Mouse (Mus musculus) cerebral cortex, adult 2 months (tissue): ENCODE results near the gene Aaas.

Experiments
- WGBS: fragments of 180-500 bp; shearing (Covaris S2); methylation state at CpG from one replicate; pipeline ENCODE4 v1.1.7; 2018; 5-methylcytosine and 5-hydroxymethylcytosine counted together

Gene Aaas

DNA sequence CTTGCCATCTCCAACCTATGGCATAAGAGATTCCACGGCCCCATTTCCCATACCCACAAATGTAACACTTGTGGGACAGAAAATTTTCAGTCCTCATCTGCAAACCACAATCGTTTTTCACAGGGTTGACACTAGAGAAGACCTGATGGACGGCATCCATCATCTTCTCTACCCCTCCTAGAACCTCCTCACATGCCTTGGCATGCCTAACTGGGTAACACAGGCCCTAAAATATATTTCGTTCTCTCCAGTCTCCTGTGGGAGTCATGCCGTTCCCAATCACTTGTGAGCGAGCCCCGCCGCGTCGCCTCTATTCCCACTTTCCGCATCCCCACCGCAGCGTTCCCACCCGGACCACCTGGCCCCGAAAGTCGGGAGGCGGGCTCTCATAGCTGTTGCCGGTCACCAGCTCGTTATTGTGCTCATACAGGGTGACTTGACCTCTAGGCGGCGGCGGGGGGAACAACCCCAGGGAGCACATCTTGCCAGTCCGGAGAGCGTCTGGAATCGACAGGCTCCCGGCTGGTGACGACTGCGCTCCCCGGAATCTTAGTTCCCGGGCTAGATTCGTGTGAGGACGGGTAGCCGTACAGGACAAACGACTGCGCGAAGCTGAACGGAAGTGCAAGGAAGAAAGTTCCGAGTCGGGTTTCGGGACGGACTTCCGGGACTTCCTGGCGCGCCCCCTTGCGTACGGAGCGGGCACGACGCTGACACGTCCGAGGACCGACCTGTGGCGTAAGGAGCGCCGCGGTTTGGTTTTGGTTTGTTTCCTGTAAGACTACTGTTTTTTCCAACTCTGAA lies at the start of gene Aaas:
Gene Aaas, minus strand, starts transcription at position 634 of the 804 bp plus-strand sequence.
- WGBS, result under 1% methylated on average over 56 of the region's 56 CpGs

DNA sequence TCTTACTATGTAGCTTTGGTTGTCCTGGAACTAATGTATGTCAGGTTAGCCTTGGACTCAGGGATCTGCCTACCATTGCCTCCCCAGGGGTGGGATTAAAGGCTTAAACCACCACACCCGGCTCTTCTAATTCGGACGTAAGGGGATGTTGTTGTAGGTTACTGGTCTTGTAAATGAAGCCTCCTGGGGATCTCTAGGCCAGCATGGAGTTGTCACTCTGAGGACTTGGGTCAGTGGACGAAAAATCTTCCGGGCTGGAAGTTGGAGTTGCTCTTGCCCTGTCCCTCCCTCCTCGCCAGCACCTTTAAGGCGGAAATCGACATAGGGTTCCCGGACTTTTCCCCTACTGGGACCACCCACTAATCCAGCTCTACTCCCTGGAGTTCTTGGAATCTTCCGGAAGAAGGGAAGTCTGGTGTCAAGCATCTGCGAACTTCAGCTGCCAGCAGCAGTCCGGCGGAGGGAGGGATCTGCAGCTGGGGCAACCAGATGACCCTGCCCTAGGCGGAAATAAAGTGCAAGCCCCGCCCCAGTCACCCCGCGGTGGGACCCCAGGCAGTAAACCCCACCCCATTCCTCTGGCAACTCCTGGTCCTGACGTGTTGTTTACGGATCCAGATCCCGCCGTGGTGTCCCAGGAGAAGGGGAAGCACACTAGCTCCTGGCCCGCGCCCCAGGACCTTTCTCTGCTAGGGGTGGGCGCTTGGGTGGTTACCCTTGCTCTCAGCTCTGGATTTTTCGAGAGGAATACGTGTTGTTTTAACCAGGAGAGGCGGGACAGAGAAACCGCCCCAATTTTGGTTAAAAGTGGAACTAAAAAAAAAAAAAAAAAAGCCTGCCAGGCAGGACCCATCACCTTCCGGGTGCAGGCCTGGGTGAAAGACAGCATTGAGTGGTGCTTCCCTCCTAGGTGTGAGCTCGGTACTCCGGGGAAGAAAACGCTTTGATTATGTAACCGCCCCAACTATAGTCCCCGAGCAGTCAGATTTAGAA lies 49.0 kb upstream of the Aaas start:
- 7% methylated on average over 34 of the region's 34 CpGs for WGBS

DNA sequence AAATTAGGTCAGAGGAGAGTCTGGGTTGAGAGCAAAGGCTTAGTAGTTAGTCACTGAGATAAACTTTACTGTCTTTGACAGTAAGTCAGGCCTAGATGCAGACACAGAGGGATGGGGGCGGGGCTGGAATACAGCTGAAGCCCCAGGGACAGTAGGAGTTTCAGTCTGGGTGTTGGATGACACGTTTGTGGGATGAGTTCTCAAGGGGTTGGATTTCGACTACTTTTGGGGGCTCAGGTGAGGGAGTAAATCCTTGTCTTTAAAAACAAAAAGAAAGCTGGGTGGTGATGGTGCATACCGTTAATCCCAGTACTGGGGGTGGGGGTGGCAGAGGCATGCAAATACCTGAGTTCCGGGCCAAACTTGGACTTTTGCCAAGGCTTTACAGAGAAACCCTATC lies 48.1 kb upstream of the Aaas start:
- WGBS, result 53% methylated on average over 5 of the region's 5 CpGs

DNA sequence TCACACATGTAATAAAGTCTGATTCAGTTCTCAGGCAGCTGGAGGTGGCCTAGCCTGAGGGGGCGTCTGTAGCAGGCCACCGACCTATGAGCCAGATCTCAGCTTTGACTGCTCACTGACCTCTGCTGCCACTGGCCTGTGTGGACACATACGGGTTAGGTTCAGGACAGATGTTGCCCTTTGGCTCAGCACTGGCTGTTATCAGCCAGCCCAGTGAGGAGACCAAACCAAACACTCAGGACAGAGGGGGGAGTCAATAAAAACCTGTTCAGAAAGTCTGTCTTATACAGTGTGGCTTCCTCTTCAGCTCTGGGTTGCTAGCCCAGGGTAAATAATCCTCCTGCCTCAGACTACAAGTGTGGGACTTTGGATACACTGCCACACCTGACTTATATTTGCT lies 44.5 kb upstream of the Aaas start:
- 60% methylated on average over 3 of the region's 3 CpGs for WGBS

DNA sequence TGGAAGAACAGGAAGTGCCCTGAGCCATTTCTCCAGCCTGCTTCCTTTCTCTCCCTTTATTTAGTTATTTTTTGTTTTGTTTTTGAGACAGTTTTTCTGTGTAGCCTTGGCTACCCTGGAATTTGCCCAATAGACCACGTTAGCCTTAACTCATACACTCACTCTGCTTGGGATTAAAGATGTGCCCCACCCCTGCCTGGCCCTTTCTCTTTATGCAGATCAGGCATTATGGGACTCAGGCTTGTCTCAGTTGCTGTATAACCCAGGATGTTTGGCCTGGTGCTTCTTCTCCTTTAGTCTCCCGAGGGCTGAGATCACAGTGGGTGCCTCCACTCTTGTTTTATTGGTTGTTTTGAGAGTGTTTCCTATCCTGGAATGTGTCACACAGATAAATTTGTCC lies 41.9 kb upstream of the Aaas start:
- 69% methylated on average over 2 of the region's 2 CpGs for WGBS

DNA sequence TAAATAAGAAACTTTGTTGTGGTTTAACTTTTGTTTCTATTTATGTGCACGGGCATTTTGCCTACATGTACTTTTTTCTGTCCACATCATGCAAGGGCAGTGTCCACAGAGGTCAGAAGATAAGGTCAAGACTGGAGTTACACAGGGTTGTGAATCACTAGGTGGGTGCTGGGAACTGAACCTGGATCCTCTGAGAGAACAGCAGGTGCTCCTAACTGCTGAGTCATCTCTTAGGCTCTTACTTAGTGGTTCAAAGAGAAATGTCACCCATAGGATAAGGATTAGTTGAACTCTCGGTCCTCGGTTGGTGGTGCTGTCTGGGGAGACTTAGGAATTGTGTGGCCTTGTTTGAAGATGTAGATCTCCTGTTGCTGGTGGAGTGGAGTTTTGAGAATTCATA lies 38.4 kb upstream of the Aaas start:
- 74% methylated on average over 3 of the region's 3 CpGs for WGBS

DNA sequence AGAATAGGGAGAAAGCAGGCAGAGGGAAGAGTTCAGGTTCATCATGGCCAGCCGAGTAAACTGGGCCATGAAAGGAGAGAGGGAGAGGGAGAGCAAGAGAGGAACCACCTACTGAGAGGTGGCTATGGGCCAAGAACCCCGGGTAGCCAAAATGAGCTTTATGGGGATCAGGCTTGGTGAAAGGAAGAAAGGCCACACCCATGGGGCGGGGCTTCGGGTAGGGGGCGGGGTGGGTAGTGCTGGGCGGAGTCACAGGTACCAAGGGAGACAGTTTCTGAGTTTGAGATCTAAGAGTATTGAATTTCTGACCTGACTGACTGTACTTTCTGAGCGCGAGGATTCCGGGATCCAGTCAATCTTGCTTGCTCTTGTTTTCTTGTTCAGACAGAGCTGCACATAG lies 36.1 kb upstream of the Aaas start:
- 51% methylated on average over 9 of the region's 9 CpGs for WGBS

DNA sequence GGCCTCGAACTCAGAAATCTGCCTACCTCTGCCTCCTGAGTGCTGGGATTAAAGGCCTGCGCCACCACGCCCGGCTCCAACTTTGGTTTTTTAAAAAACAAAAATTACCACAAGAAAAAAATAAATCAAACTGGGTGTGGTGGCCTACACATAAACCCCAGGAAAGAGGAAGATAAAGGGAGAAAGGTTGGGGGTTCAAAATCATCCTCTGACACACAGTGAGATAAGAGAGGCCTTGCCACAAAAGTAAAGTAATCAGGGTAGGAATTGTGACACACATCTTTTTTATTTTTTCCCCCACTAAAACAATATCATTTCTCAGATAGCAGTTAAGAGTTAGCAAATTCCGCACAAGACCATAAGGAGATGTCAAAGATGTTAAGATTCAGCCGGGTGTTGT lies 33.1 kb upstream of the Aaas start:
- WGBS, result 97% methylated on average over 6 of the region's 6 CpGs

DNA sequence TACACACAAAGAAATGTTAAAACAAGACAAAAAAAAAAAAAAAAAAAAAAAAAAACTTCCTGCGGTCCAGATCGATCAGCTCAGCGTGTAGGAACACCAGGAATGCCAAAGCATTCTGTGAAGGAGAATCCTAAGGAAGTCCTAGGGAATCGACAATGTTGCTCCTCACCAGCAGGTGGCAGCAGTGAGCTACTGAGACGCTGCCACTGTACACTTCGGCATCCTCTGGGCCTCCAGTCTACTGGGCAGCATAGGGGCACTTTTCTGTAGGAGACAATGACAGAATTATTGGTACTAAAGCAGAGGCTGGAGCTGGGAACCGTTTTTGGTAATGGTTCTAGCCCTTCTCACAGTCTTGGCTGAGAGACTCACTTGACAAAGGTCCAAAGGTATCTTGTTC lies 31.0 kb upstream of the Aaas start:
- WGBS, result 0% methylated on average over 7 of the region's 7 CpGs

DNA sequence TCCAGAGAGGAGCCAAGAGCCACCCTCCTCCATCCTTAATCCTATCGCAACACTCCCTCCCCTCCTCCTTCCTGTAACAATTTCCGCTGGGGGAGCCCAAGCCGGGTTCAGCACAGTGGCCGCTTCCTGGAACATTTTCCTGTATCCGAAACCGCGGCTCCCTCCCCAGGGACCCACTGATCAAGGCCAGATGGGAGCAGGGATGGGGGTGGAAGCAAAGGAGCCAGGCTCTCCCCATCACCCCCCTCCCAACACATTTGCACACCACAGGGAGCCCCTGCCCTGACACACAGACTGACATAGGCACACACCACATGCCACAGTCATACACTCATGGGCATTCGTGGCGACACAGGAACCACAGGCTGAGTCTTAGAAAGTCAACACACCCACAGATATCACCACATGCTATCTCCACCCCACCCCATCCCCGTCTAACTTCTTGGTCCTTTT lies 27.3 kb upstream of the Aaas start:
- 26% methylated on average over 10 of the region's 10 CpGs for WGBS

DNA sequence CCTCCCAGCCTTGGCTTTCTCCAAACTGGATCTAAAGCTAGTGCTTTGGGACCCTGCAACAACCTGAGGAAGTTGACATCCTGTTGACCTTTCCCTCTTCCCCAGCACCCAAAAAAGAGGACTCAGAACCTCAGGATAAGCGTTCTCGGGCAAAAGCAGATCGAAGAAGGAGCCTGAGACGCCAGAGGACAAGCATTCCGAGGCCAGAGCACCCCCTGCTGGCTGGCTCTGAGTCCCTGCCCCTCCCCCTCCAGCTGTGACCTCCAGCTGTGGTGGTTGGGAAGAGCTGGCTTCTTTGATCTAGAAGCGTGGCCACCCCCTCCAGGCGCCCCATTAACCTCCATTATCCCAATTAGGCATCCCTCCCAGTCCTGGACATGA lies 26.6 kb upstream of the Aaas start:
- 0% methylated on average over 7 of the region's 7 CpGs for WGBS

DNA sequence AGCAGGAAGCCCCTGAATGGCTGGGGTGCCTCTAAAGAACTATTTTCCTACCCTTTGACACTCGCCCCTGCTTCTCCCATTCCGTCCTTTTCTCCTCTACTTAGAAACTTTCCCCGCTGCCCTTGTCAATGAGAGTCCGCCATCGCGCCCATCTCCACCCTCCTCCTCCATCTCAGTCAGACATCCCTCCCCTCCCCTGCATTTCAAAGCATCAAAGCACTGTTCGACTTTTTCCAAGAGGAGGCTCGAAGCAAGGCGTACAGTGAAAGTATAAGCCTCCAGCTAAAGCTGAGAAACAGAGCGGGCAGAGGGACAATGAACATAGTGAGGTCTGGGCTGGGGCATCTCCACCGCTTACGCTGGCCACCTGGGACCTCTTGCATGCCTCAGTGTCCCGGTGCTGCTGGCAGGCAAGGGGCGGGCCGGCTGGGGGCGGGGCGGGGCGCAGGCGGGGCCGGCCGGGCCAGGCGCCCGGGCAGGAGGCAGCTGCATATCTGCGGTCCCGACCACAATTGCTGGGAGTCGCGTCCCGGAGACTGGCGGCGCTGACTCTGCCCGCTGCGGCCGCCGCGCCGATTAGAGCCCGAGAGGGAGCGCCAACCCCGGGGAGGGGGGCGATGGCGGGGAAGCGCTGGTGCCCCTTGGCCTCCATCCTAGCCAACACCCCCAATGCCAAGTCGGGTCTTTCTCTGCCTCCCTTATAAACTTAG lies 26.0 kb upstream of the Aaas start:
- WGBS, result 1% methylated on average over 41 of the region's 43 CpGs

DNA sequence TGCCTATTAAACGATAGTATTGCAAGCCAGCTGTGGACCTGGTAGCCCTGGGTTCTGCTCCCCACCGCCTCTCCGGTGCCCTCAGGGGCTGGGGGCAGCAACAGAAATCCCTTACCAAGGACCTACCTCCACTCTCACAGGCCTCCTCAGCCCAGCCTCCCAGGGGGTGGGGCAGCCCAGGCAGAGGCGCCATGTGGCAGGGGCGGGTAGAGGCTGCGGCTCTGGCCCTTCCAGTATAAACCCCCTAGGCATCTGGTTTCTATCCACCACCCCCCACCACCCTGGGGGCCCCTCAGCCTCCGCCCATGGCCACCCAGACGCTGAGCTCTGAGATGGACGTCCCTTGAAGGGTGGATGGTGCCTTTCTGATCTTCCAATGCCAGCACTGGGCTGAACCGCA lies 20.2 kb upstream of the Aaas start:
- WGBS, result 42% methylated on average over 10 of the region's 10 CpGs

DNA sequence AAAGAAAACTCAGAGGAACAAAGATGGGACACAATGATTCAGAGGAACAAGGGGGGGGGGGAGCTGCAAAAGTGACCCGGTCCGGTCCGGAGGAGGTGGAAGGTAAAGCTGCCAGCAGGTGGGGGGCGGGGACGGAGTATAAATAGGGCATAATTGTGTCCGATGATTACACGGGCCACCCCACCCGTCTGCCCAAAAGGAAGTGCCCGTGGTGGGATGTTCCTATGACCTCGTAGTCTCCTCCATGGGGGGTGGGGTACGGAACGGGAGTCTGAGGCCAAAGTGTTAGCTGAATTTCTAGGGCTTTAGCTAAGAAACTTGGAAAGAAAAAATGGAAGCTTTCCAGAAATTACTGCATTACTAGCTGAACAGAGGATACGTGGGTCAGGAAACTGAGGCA lies 19.4 kb upstream of the Aaas start:
- 18% methylated on average over 13 of the region's 13 CpGs for WGBS

DNA sequence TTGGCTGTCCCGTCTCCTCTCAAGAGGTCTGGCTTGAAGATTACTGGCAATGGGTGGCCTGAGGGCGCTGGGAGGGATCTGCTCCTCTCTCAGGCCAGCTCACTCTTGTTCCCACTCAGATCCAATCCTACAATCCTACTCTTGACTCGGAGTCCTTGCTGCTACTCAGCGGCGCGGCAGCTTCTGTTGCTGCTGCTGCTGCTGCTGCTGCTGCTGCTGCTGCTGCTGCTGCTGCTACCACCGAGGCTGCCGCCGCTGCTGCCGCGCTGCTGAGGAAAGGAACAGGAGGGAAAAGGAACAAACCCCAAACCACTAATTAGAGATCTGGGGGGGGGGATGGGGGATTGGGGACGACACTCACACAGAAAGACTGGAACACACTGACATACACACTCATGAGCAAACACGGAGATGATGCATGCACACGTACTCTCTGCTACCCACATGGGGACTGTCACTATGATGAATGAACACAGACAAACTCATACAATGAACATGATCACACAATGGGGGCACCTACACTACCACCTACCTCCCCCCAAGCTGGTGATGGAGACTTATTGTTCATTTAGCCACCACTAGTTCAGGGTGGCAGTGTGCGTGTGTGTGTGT lies 16.3 kb upstream of the Aaas start, which contains the start of gene Sp7:
Gene Sp7, minus strand, starts transcription at position 450 of the 612 bp plus-strand sequence.
- WGBS, result 7% methylated on average over 15 of the region's 15 CpGs

DNA sequence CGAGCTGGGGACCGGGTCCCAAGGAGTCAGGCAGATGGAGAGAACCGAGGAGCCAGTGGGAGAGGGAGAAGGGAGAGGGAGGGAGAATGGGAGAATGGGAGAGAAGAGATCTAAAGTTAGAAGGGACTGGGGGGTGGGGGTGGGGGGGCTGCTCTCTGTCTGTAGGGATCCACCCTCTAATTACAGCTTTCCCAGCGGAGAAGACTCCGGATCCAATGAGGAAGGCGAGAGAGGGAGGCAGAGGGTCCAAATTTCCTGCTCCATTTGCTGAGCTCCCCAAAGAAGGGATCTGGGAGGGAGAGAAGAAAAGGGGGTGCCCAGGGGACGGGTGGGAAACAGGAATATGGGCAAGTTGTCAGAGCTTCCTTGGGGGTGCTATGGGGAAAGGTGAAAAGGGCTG lies 15.7 kb upstream of the Aaas start:
- WGBS, result 17% methylated on average over 7 of the region's 7 CpGs

DNA sequence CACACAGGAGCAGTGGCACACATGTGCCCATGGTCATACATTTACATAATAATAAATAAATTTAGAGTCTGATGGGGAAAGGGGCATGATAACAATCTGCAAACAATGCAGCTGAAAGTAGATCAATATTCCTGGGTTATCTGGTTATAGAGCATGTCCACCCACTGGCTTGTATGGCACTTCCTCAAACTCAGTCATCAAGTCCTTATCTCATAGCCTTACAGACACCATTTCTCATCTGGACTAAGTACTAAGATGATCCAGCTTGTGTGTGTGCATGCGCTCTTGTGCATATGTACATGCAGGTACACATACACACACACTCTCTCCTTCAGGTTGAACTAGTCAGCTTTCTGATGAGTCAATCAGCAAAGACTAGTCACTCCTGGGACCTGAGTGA lies 14.1 kb upstream of the Aaas start:
- WGBS, result 98% methylated on average over 1 of the region's 1 CpGs

DNA sequence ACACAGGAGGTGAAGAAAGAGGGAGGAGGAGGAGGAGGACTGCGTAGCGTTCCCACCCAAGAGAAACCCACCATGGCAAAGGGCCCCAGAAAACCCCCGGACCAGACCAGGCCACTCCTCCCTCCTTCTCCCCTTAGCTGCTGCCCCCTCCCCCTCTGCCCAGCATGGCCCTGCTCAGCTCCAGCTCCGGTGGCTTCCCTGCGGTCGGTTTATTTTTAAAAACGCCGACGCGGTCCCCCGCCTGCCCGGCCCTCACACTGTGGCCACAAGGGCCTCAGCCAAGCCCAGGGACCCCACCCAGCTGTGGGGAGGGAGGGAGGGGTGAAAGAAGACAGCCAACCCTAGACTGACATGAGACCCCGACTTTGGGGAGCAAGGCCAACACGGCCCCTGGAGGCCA lies 12.1 kb upstream of the Aaas start:
- 24% methylated on average over 14 of the region's 14 CpGs for WGBS

DNA sequence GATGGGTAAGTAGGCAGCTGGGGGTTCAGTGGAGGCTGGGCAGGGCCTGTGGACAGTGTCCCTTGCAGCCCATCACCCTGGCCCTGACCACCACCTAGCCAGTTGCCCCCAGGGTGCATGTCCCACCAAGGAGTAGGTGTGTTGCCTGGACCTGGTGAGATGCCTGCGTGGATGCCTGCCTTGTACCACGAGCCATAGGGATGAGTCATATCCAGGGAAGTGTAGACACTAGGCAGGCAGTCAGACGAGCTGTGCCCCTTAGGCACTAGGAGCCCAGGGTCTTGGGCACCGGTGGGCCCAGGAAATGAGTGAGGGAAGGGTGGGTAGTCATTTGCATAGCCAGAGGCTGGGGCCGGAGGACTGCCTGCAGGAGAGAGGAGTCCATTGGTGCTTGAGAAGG lies 8.3 kb upstream of the Aaas start:
- WGBS, result 46% methylated on average over 5 of the region's 5 CpGs

DNA sequence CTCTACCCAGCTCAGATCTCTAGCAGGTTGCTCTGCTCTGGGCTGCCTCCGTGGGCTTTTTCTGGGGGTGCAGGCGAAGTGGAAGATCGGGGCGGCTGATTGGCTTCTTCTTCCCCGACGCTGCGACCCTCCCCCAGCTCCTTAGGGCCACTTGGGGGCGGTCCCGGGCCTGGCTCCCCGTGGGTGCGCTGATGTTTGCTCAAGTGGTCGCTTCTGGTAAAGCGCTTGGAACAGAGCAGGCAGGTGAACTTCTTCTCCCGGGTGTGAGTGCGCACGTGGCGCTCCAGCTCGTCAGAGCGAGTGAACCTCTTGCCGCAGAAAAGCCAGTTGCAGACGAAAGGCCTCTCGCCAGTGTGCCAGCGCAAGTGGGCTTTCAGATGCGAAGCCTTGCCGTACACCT lies 7.6 kb upstream of the Aaas start:
- 13% methylated on average over 25 of the region's 25 CpGs for WGBS

DNA sequence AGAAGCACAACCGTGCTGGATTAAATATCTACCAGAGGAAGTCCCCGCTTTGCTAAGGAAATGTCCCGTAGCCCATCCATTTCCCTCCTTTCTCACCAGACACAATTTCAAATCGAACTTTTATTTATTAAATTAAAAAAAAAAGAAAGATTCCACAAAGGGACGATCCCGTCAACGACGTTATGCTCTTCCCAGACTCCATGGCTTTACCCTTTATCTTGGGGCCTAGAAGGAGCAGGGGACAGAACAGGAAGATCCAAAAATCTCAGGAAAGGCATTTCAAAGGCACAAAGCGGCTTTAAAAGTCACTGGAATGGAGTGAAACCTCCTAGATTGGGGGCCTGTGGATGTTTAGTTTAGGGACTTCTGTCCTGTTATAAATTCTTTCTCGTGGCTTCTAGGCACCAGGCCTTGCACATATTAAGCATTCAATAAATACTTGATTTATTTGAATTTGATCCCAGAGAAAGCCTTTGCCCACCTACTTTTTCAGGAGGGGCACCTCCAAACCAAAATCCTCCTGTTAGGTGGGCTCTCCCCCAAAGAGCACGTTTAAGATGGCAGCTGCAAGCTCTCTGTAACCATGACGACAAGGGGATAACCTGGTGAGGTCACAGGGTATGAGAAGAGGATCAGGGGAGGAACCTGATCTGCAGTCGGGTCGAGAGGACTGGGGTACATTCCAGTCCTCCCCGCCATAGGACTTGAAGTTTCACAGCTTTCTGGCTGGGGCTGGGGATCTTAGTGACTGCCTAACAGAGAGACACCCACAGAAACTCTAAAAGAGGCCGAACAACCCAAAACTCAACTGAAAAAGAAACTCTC lies 6.1 kb upstream of the Aaas start:
- WGBS, result 79% methylated on average over 16 of the region's 16 CpGs
